Mouse (Mus musculus): ENCODE data around the gene Ctnnbip1. TPM values are rescaled to one million over a fixed set of nuclear protein-coding genes. Genes with fewer than 3 reads are reported as not detected.

The Ctnnbip1 gene
- polyA plus RNA-seq, 1 experiment: 11.4 TPM

DNA sequence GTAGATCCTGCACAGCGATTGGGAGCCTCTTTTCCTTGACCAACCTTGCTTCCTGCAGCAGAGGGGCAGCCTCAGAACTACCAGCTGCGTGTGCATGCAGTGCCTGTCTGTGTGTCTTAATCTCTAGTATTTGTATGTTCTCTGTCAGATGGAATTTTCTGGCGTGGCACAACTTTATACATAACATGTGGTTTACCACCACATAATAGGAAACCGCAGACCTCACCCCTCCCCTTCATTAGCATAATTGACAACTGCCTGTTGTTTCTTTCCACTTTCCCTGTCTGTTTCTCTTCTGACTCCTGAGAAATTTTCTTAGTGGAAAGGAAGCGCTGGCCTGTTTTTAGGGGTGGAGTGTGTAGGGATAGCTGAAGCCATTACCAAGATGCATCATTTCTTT lies 23.9 kb downstream of the Ctnnbip1 start:
- Histone ChIP-seq H3K27ac (ENCODE audit: insufficient read depth, low read length) (no peak overlapping the region), H3K4me1 (ENCODE audit: control insufficient read depth, insufficient read depth, low read length) (0 out of 2 replicates have a peak, but pooled peaks cover 4% of the 10 kb centered on the region), H3K4me3 (ENCODE audit: insufficient read depth, low read length) (no peak overlapping the region)
- TF ChIP-seq POLR2A (IDR thresholded peaks at IDR 0.05; ENCODE audit: low read depth, low read length) (no peak), CTCF (IDR thresholded peaks at IDR 0.05; ENCODE audit: borderline replicate concordance, insufficient read depth, low read length) (no peak)

DNA sequence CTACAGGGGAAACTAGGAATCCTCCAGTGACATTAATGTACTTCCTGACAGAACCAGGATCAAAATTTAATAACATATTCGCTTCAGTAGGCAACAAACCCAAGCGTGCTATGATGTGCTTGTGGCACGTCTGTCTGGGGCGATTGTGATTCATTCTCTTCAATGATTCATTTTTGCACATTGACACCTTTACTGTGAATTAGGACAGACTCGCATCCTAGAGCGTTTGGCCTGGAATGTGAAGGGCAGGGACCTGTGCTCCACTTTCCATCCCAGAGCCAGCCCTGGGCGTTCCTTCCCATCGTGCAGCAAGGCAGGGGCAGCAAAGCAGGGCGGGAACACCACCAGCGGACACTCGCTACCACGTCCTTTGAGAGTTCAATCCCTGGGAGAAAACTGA lies 24.4 kb downstream of the Ctnnbip1 start:
- Histone ChIP-seq H3K4me3 (ENCODE audit: insufficient read depth, low read length) (no peak overlapping the region), H3K27ac (ENCODE audit: insufficient read depth, low read length) (no peak overlapping the region), H3K4me1 (ENCODE audit: control insufficient read depth, insufficient read depth, low read length) (0 out of 2 replicates have a peak, but pooled peaks cover 4% of the 10 kb centered on the region)
- no peak for TF ChIP-seq CTCF (IDR thresholded peaks at IDR 0.05; ENCODE audit: borderline replicate concordance, insufficient read depth, low read length)
- TF ChIP-seq POLR2A (IDR thresholded peaks at IDR 0.05; ENCODE audit: low read depth, low read length): no peak

- Histone ChIP-seq H3K4me1 (ENCODE audit: control insufficient read depth, insufficient read depth, low read length) (0 out of 2 replicates have a peak, but pooled peaks cover 4% of the 10 kb centered on the region), H3K4me3 (ENCODE audit: insufficient read depth, low read length) (no peak overlapping the region), H3K27ac (ENCODE audit: insufficient read depth, low read length) (no peak overlapping the region)
- peak; percentile 77 for TF ChIP-seq CTCF (IDR thresholded peaks at IDR 0.05; ENCODE audit: borderline replicate concordance, insufficient read depth, low read length)
- TF ChIP-seq POLR2A (IDR thresholded peaks at IDR 0.05; ENCODE audit: low read depth, low read length): no peak
Measured at GRCm38 (mm10) chr4:149542927-149543553, 25.0 kb downstream of the Ctnnbip1 start.

DNA sequence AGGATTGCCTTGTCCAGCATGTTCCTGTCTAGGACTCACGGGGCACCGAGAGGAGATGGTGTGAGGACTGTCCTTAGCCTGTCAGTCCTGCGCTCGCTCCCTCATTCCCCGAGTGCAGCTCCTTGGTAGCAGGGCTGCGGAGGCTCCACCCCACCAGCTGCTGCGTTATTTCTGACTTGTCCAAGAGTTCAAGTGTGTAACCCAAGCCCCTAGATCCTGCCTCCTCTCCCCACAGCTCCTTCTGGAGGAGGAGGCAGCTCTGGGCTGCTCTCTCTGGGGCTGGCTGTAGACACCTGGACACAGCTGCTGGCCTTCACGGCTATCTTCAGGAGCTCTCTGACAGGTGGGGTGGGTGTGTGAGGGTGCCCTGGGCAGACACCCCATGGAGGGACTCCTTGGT lies 26.9 kb downstream of the Ctnnbip1 start:
- Histone ChIP-seq H3K27ac (ENCODE audit: insufficient read depth, low read length) (no peak overlapping the region), H3K4me1 (ENCODE audit: control insufficient read depth, insufficient read depth, low read length) (0 out of 2 replicates have a peak, but pooled peaks cover 2% of the 10 kb centered on the region), H3K4me3 (ENCODE audit: insufficient read depth, low read length) (no peak overlapping the region)
- TF ChIP-seq CTCF (IDR thresholded peaks at IDR 0.05; ENCODE audit: borderline replicate concordance, insufficient read depth, low read length): no peak
- TF ChIP-seq POLR2A (IDR thresholded peaks at IDR 0.05; ENCODE audit: low read depth, low read length): no peak

DNA sequence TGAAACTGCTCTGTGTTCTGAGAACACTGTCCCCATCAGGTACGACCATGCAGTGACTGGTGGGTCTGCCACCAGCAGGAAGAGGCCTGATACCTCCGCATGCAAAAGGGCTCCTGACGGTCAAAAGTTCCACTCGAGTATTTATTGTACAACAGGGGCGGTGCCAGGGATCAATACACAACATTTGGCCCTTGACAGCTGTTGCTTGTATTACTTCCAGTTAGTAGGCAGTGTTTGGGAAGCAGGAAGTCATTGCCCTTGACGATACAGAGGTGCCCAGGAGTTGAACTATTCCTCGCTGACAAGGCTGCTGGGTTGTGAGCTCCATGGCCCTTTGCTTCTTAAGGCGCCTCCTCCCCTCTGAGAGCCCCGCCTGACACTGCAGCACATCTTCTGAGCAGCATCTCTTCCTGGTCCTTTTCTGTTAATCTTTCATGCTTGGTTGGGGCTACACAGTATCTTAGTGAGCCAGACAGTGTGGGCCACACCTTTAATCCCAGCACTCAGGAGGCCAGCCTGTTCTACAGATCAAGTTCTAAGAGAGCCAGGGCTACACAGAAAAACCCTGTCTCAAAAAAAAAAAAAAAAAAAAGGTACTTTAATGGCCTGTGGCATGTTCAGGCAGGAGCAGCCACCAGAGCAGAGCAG lies 28.9 kb downstream of the Ctnnbip1 start:
- TF ChIP-seq CTCF (IDR thresholded peaks at IDR 0.05; ENCODE audit: borderline replicate concordance, insufficient read depth, low read length): no peak
- TF ChIP-seq POLR2A (IDR thresholded peaks at IDR 0.05; ENCODE audit: low read depth, low read length): no peak
- Histone ChIP-seq H3K4me3 (ENCODE audit: insufficient read depth, low read length) (no peak overlapping the region), H3K27ac (ENCODE audit: insufficient read depth, low read length) (no peak overlapping the region), H3K4me1 (ENCODE audit: control insufficient read depth, insufficient read depth, low read length) (no peaks in the 10 kb centered on the region)

- TF ChIP-seq CTCF (IDR thresholded peaks at IDR 0.05; ENCODE audit: borderline replicate concordance, insufficient read depth, low read length): no peak
- TF ChIP-seq POLR2A (IDR thresholded peaks at IDR 0.05; ENCODE audit: low read depth, low read length): no peak
- Histone ChIP-seq H3K4me3 (ENCODE audit: insufficient read depth, low read length) (no peak overlapping the region), H3K27ac (ENCODE audit: insufficient read depth, low read length) (no peak overlapping the region), H3K4me1 (ENCODE audit: control insufficient read depth, insufficient read depth, low read length) (no peaks in the 10 kb centered on the region)
Measured at GRCm38 (mm10) chr4:149547523-149547922, 29.5 kb downstream of the Ctnnbip1 start.

GRCm38 (mm10) chr4:149549221-149549925 lies 31.3 kb downstream of the Ctnnbip1 start:
- no peak overlapping the region for H3K27ac ChIP-seq (ENCODE audit: insufficient read depth, low read length)
- TF ChIP-seq CTCF (IDR thresholded peaks at IDR 0.05; ENCODE audit: borderline replicate concordance, insufficient read depth, low read length) (peak; percentile 78; the same call in 1 of the 2 replicates), POLR2A (IDR thresholded peaks at IDR 0.05; ENCODE audit: low read depth, low read length) (no peak)
- H3K4me1 ChIP-seq (ENCODE audit: control insufficient read depth, insufficient read depth, low read length): no peaks in the 10 kb centered on the region
- no peak overlapping the region for H3K4me3 ChIP-seq (ENCODE audit: insufficient read depth, low read length)

DNA sequence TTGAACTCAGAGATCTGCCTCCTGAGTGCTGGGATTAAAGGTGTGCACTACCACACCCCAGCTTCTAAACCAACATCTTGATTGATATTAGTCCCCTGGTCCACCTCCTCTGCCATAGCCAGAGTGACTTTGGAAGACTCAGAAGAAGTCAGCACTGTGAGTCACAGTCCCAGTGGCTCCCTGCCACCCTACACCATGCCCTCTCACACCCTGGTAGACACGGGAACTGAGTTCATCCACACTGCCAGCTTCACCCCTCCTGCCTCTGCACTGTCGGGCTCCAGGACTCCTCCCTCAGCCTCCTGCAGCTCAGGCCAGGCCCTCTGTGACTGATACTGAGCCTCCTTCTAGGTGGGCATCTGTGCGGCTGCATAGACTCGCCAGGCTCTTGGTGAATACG lies 32.8 kb downstream of the Ctnnbip1 start:
- Histone ChIP-seq H3K4me1 (ENCODE audit: control insufficient read depth, insufficient read depth, low read length) (no peaks in the 10 kb centered on the region), H3K4me3 (ENCODE audit: insufficient read depth, low read length) (no peak overlapping the region), H3K27ac (ENCODE audit: insufficient read depth, low read length) (no peak overlapping the region)
- no peak for TF ChIP-seq CTCF (IDR thresholded peaks at IDR 0.05; ENCODE audit: borderline replicate concordance, insufficient read depth, low read length)
- TF ChIP-seq POLR2A (IDR thresholded peaks at IDR 0.05; ENCODE audit: low read depth, low read length): no peak

DNA sequence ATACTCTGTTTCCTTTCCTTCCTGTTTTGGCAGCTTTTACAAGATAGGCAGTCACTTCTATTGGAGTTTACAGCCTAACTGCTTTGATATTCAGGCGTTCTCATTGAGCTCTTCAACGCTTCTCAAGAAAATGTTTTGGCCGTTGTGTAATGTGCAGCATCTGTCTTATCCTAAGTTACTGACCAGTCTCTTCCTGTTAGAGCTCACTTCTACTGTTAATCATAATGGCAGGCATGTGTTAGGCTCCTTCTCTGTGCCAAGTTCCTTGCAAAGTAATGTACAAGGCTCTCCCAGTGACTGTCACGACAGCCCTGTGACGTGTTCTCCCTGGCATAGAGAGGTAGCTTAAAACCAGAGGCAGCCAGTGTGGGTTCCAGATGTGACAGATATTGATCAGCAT lies 33.7 kb downstream of the Ctnnbip1 start:
- no peaks in the 10 kb centered on the region for H3K4me1 ChIP-seq (ENCODE audit: control insufficient read depth, insufficient read depth, low read length)
- H3K27ac ChIP-seq (ENCODE audit: insufficient read depth, low read length): no peak overlapping the region
- TF ChIP-seq CTCF (IDR thresholded peaks at IDR 0.05; ENCODE audit: borderline replicate concordance, insufficient read depth, low read length) (no peak), POLR2A (IDR thresholded peaks at IDR 0.05; ENCODE audit: low read depth, low read length) (no peak)
- H3K4me3 ChIP-seq (ENCODE audit: insufficient read depth, low read length): no peak overlapping the region

- TF ChIP-seq POLR2A (IDR thresholded peaks at IDR 0.05; ENCODE audit: low read depth, low read length) (no peak), CTCF (IDR thresholded peaks at IDR 0.05; ENCODE audit: borderline replicate concordance, insufficient read depth, low read length) (no peak)
- no peak overlapping the region for H3K4me3 ChIP-seq (ENCODE audit: insufficient read depth, low read length)
Measured at GRCm38 (mm10) chr4:149553834-149554233, 35.8 kb downstream of the Ctnnbip1 start.

More at GRCm38 (mm10) chr4:149553834-149554233, 35.8 kb downstream of the Ctnnbip1 start:
- H3K4me1 ChIP-seq (ENCODE audit: control insufficient read depth, insufficient read depth, low read length): peaks cover 10% of the 10 kb centered on the region; the same call in 1 of the 2 replicates
- H3K27ac ChIP-seq (ENCODE audit: insufficient read depth, low read length): no peak overlapping the region

All from embryonic fibroblast, embryonic 13.5 days (primary cell).